Mouse (Mus musculus): ENCODE results near the gene Foxp1. TPM values are rescaled to one million over a fixed set of nuclear protein-coding genes. Genes with fewer than 3 reads are reported as not detected.

Gene Foxp1
- polyA plus RNA-seq, 1 experiment from 2014 or later, result 18.9 TPM

GRCm38 (mm10) chr6:99359036-99359698 lies 163.4 kb downstream of the Foxp1 start:
- peaks cover 16% of the 10 kb centered on the region for H3K4me1 ChIP-seq (ENCODE audit: insufficient read depth)
- H3K9ac ChIP-seq (replicated peaks), result no peak overlapping the region
- H3K27ac ChIP-seq (ENCODE audit: low read depth), result peak overlapping the region; percentile 53; the same call in 1 of the 2 replicates
- ATAC-seq (peak; percentile 84), DNase-seq (no peak)
- TF ChIP-seq CTCF (IDR thresholded peaks at IDR 0.05; ENCODE audit: low read depth) (no peak), EP300 (IDR thresholded peaks at IDR 0.05; ENCODE audit: low read depth) (no peak)
- WGBS (ENCODE audit: insufficient replicate concordance), result 39% methylated on average over 9 of the region's 9 CpGs
- H3K4me3 ChIP-seq (ENCODE audit: low read depth, low read length), result no peak overlapping the region
- no peak overlapping the region for H3K4me2 ChIP-seq (ENCODE audit: low read depth, low read length)
- H3K36me3 ChIP-seq (replicated peaks; ENCODE audit: insufficient read depth, low read length), result no peaks in the 10 kb centered on the region
- H3K9me3 ChIP-seq (ENCODE audit: low read length), result no peaks in the 10 kb centered on the region
- no peaks in the 10 kb centered on the region for H3K27me3 ChIP-seq (ENCODE audit: insufficient read depth, low read length)

- no peaks in the 10 kb centered on the region for H3K27me3 ChIP-seq (ENCODE audit: insufficient read depth, low read length)
- H3K27ac ChIP-seq (ENCODE audit: low read depth), result no peak overlapping the region
- no peaks in the 10 kb centered on the region for H3K9me3 ChIP-seq (ENCODE audit: low read length)
- TF ChIP-seq EP300 (IDR thresholded peaks at IDR 0.05; ENCODE audit: low read depth) (no peak), CTCF (IDR thresholded peaks at IDR 0.05; ENCODE audit: low read depth) (no peak)
- H3K4me1 ChIP-seq (ENCODE audit: insufficient read depth), result peaks cover 16% of the 10 kb centered on the region
- no peak for DNase-seq
- no peak for ATAC-seq
- no peaks in the 10 kb centered on the region for H3K36me3 ChIP-seq (replicated peaks; ENCODE audit: insufficient read depth, low read length)
- H3K9ac ChIP-seq (replicated peaks), result no peak overlapping the region
- H3K4me2 ChIP-seq (ENCODE audit: low read depth, low read length), result no peak overlapping the region
- H3K4me3 ChIP-seq (ENCODE audit: low read depth, low read length), result no peak overlapping the region
- 64% methylated on average over 2 of the region's 2 CpGs for WGBS (ENCODE audit: insufficient replicate concordance)
Observed at GRCm38 (mm10) chr6:99357931-99358330, 164.6 kb downstream of the Foxp1 start.

- H3K4me1 ChIP-seq (ENCODE audit: insufficient read depth), result peaks cover 13% of the 10 kb centered on the region
- no peak overlapping the region for H3K27ac ChIP-seq (ENCODE audit: low read depth)
- no peaks in the 10 kb centered on the region for H3K36me3 ChIP-seq (replicated peaks; ENCODE audit: insufficient read depth, low read length)
- no peaks in the 10 kb centered on the region for H3K27me3 ChIP-seq (ENCODE audit: insufficient read depth, low read length)
- no peak overlapping the region for H3K4me2 ChIP-seq (ENCODE audit: low read depth, low read length)
- WGBS (ENCODE audit: insufficient replicate concordance), result 88% methylated on average over 2 of the region's 2 CpGs
- no peak overlapping the region for H3K4me3 ChIP-seq (ENCODE audit: low read depth, low read length)
- H3K9me3 ChIP-seq (ENCODE audit: low read length), result no peaks in the 10 kb centered on the region
- H3K9ac ChIP-seq (replicated peaks), result no peak overlapping the region
- ATAC-seq (no peak), DNase-seq (no peak)
- no peak for TF ChIP-seq EP300 (IDR thresholded peaks at IDR 0.05; ENCODE audit: low read depth)
Observed at GRCm38 (mm10) chr6:99354338-99354737, 168.2 kb downstream of the Foxp1 start.

DNA sequence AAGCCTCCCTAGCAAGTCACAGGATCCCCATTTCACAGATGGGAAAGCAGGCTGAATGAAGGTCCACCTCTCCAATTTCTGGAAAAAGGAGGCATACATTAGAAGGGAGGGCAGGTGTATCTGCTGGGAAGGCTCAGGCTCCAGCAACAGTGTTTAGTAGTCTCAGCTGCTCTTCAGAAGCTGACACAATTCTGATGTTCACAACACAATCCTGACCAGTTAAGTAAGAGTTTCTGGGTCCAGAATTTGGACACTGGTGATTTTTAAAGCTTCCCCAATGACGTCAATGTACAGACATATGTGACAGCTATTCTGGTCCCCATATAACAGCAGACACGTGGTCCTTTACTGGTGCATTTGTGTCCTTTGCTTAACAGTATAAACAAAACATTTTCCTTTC lies 169.1 kb downstream of the Foxp1 start:
- Histone ChIP-seq H3K27me3 (ENCODE audit: insufficient read depth, low read length) (no peaks in the 10 kb centered on the region), H3K4me2 (ENCODE audit: low read depth, low read length) (no peak overlapping the region), H3K4me3 (ENCODE audit: low read depth, low read length) (no peak overlapping the region), H3K27ac (ENCODE audit: low read depth) (no peak overlapping the region), H3K9me3 (ENCODE audit: low read length) (no peaks in the 10 kb centered on the region), H3K4me1 (ENCODE audit: insufficient read depth) (peaks cover 6% of the 10 kb centered on the region; the same call in 1 of the 2 replicates), H3K9ac (replicated peaks) (no peak overlapping the region), H3K36me3 (replicated peaks; ENCODE audit: insufficient read depth, low read length) (no peaks in the 10 kb centered on the region)
- WGBS (ENCODE audit: insufficient replicate concordance), result 66% methylated on average over 2 of the region's 2 CpGs
- DNase-seq (no peak), ATAC-seq (no peak)
- no peak for TF ChIP-seq EP300 (IDR thresholded peaks at IDR 0.05; ENCODE audit: low read depth)
- TF ChIP-seq CTCF (IDR thresholded peaks at IDR 0.05; ENCODE audit: low read depth), result no peak

- ATAC-seq (peak; percentile 54; the same call in 1 of the 2 replicates), DNase-seq (no peak)
- Histone ChIP-seq H3K27ac (ENCODE audit: low read depth) (0 out of 2 replicates have a peak overlapping the region, but pooled peaks have one; percentile 32), H3K36me3 (replicated peaks; ENCODE audit: insufficient read depth, low read length) (no peaks in the 10 kb centered on the region), H3K4me3 (ENCODE audit: low read depth, low read length) (no peak overlapping the region), H3K9ac (replicated peaks) (no peak overlapping the region), H3K27me3 (ENCODE audit: insufficient read depth, low read length) (no peaks in the 10 kb centered on the region), H3K9me3 (ENCODE audit: low read length) (no peaks in the 10 kb centered on the region), H3K4me1 (ENCODE audit: insufficient read depth) (peaks cover 6% of the 10 kb centered on the region; the same call in 1 of the 2 replicates), H3K4me2 (ENCODE audit: low read depth, low read length) (no peak overlapping the region)
- TF ChIP-seq CTCF (IDR thresholded peaks at IDR 0.05; ENCODE audit: low read depth), result no peak
- no peak for TF ChIP-seq EP300 (IDR thresholded peaks at IDR 0.05; ENCODE audit: low read depth)
- 51% methylated on average over 3 of the region's 3 CpGs for WGBS (ENCODE audit: insufficient replicate concordance)
Observed at GRCm38 (mm10) chr6:99350566-99350965, 172.0 kb downstream of the Foxp1 start.

- TF ChIP-seq EP300 (IDR thresholded peaks at IDR 0.05; ENCODE audit: low read depth) (peak; percentile 84), CTCF (IDR thresholded peaks at IDR 0.05; ENCODE audit: low read depth) (no peak)
- no peaks in the 10 kb centered on the region for H3K36me3 ChIP-seq (replicated peaks; ENCODE audit: insufficient read depth, low read length)
- no peak for DNase-seq
- H3K4me2 ChIP-seq (ENCODE audit: low read depth, low read length), result no peak overlapping the region
- H3K4me3 ChIP-seq (ENCODE audit: low read depth, low read length), result no peak overlapping the region
- no peak overlapping the region for H3K9ac ChIP-seq (replicated peaks)
- peak; percentile 63; the same call in 1 of the 2 replicates for ATAC-seq
- H3K27me3 ChIP-seq (ENCODE audit: insufficient read depth, low read length), result no peaks in the 10 kb centered on the region
- H3K4me1 ChIP-seq (ENCODE audit: insufficient read depth), result peaks cover 6% of the 10 kb centered on the region; the same call in 1 of the 2 replicates
- 0 out of 2 replicates have a peak overlapping the region, but pooled peaks have one; percentile 32 for H3K27ac ChIP-seq (ENCODE audit: low read depth)
- H3K9me3 ChIP-seq (ENCODE audit: low read length), result no peaks in the 10 kb centered on the region
- 48% methylated on average over 5 of the region's 5 CpGs for WGBS (ENCODE audit: insufficient replicate concordance)
Observed at GRCm38 (mm10) chr6:99350156-99350555, 172.4 kb downstream of the Foxp1 start.
